Comparison of ENCODE assay signal across 9 mouse cellular contexts in the genomic region with DNA sequence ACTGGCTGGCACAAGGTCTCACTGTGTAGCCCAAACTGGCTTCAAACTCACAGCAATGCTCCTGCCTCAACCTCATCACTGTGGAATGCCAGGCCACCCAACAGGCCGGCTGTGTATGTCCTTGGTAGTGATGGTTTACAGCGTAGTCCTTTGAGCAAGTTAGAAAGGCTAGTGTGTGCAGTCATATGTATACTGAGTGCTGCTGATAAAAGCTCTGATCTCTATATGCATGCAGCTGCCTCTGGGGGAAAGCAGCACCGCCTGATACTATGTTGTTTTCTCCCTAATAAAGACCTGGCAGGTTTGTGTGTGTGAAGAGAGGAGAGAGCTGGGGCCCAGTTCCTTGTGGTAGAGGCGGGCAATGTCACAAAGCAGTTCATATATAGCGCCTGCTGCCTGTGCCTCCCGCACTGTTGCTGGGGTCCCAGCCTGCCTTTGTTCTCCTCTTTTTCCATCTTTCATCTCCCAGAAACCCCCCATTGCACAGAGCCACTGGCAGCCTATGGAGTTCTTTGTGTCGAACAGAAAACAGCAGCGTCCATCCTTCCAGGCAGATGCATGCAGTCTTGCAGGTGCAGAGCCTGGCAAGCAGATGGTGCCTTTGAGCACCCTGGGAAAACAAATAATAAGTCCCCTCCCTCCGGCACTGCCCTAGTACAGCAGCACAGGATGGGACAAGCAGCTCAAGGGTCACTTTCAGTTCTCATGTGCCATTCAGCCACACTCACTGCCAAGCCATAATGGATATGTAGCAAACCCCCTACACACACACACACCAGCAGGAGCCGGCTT.
DNase-seq lines count a peak whose midpoint lies in the region; ATAC-seq and TF ChIP-seq lines count a peak whose summit lies in the region.
"Had no signal": no experiment of that assay in that cellular context is flagged by ENCODE, and none has a peak within 500 bp of the region (broad histone marks: within the 10 kb centered on the region; RNA-seq: fewer than 3 reads in every experiment).

No protein-coding gene starts in this region.

- no peak overlapping the region for H3K27ac ChIP-seq in heart, postnatal 0 days (ENCODE audit: low read depth)
- H3K27ac ChIP-seq in embryonic facial prominence, embryonic 13.5 days: no peak overlapping the region
- no peak overlapping the region for H3K27ac ChIP-seq in kidney, embryonic 16.5 days (ENCODE audit: low read length)
- H3K27ac ChIP-seq in midbrain, embryonic 16.5 days (ENCODE audit: low read length): peak overlapping the region; percentile 74

- ATAC-seq in heart, postnatal 0 days (ENCODE audit: insufficient read depth, low read depth): no peak
- ATAC-seq in embryonic facial prominence, embryonic 13.5 days (ENCODE audit: insufficient number of reproducible peaks, insufficient read depth, low FRiP score, low TSS enrichment, low read depth): peak; percentile 38; the same call in 1 of the 2 replicates
- ATAC-seq in kidney, embryonic 16.5 days (ENCODE audit: low FRiP score, low TSS enrichment): peak; percentile 66
- ATAC-seq in midbrain, embryonic 16.5 days: peak; percentile 82
- no peak for ATAC-seq in CD4-positive, CD25-positive, alpha-beta regulatory T cell, adult 4 months
- no peak for ATAC-seq in megakaryocyte-erythroid progenitor cell, adult 5-6 weeks (replicated peaks; ENCODE audit: low FRiP score, low TSS enrichment, poor library complexity, severe bottlenecking)

- peak; percentile 17; the same call in 1 of the 2 replicates for TF ChIP-seq CTCF in heart, postnatal 0 days (IDR thresholded peaks at IDR 0.05; ENCODE audit: low read depth)

- no peak overlapping the region for H3K4me3 ChIP-seq in heart, postnatal 0 days (ENCODE audit: low read depth, low read length)
- H3K4me3 ChIP-seq in embryonic facial prominence, embryonic 13.5 days: no peak overlapping the region
- no peak overlapping the region for H3K4me3 ChIP-seq in kidney, embryonic 16.5 days (ENCODE audit: low read length)
- no peak overlapping the region for H3K4me3 ChIP-seq in midbrain, embryonic 16.5 days (ENCODE audit: low read depth, low read length)
- H3K4me3 ChIP-seq: erythroblast, embryonic 14.5 days had no signal

- no peaks in the 10 kb centered on the region for H3K4me1 ChIP-seq in heart, postnatal 0 days (ENCODE audit: control insufficient read depth, insufficient read depth)
- peaks cover 23% of the 10 kb centered on the region for H3K4me1 ChIP-seq in embryonic facial prominence, embryonic 13.5 days
- H3K4me1 ChIP-seq in kidney, embryonic 16.5 days (ENCODE audit: insufficient read depth, low read length): peaks cover 29% of the 10 kb centered on the region
- H3K4me1 ChIP-seq in midbrain, embryonic 16.5 days (ENCODE audit: control insufficient read depth, insufficient read depth, low read length): peaks cover 10% of the 10 kb centered on the region; the same call in 1 of the 2 replicates

- no peaks in the 10 kb centered on the region for H3K27me3 ChIP-seq in heart, postnatal 0 days (ENCODE audit: control insufficient read depth, insufficient read depth, low read length)
- no peaks in the 10 kb centered on the region for H3K27me3 ChIP-seq in embryonic facial prominence, embryonic 13.5 days
- no peaks in the 10 kb centered on the region for H3K27me3 ChIP-seq in kidney, embryonic 16.5 days (ENCODE audit: insufficient read depth, low read length)
- no peaks in the 10 kb centered on the region for H3K27me3 ChIP-seq in midbrain, embryonic 16.5 days (ENCODE audit: control insufficient read depth, insufficient read depth, low read depth, low read length)

- H3K9ac ChIP-seq in heart, postnatal 0 days (replicated peaks; ENCODE audit: low read depth, low read length): no peak overlapping the region
- H3K9ac ChIP-seq in embryonic facial prominence, embryonic 13.5 days: no peak overlapping the region
- no peak overlapping the region for H3K9ac ChIP-seq in kidney, embryonic 16.5 days (replicated peaks; ENCODE audit: low read length)
- H3K9ac ChIP-seq in midbrain, embryonic 16.5 days (ENCODE audit: low read depth, low read length): peak overlapping the region; percentile 27; the same call in 1 of the 2 replicates

- no peak for DNase-seq in heart, postnatal 0 days (ENCODE audit: low spot score)
- DNase-seq in heart, postnatal 4 days: no peak
- no peak for DNase-seq in layer of hippocampus, postnatal 25 days (ENCODE audit: extremely low spot score in 1 of 2, low spot score in 1 of 2)

- no peaks in the 10 kb centered on the region for H3K36me3 ChIP-seq in heart, postnatal 0 days (replicated peaks; ENCODE audit: control insufficient read depth, insufficient read depth, low read length)
- no peaks in the 10 kb centered on the region for H3K36me3 ChIP-seq in embryonic facial prominence, embryonic 13.5 days
- H3K36me3 ChIP-seq in kidney, embryonic 16.5 days (ENCODE audit: insufficient read depth, low read length): no peaks in the 10 kb centered on the region
- H3K36me3 ChIP-seq in midbrain, embryonic 16.5 days (ENCODE audit: control insufficient read depth, insufficient read depth, low read length): no peaks in the 10 kb centered on the region

- no peak for TF ChIP-seq EP300 in heart, postnatal 0 days (IDR thresholded peaks at IDR 0.05; ENCODE audit: low read depth)

- no peaks in the 10 kb centered on the region for H3K9me3 ChIP-seq in heart, postnatal 0 days (replicated peaks; ENCODE audit: control insufficient read depth, low read length)
- H3K9me3 ChIP-seq in embryonic facial prominence, embryonic 13.5 days: no peaks in the 10 kb centered on the region
- H3K9me3 ChIP-seq in kidney, embryonic 16.5 days (ENCODE audit: low read length): no peaks in the 10 kb centered on the region
- H3K9me3 ChIP-seq in midbrain, embryonic 16.5 days (replicated peaks; ENCODE audit: control insufficient read depth, low read length, poor library complexity, severe bottlenecking): no peaks in the 10 kb centered on the region

- no peak overlapping the region for H3K4me2 ChIP-seq in heart, postnatal 0 days (ENCODE audit: low read depth, low read length)
- no peak overlapping the region for H3K4me2 ChIP-seq in embryonic facial prominence, embryonic 13.5 days
- no peak overlapping the region for H3K4me2 ChIP-seq in kidney, embryonic 16.5 days (replicated peaks; ENCODE audit: low read depth, low read length)
- no peak overlapping the region for H3K4me2 ChIP-seq in midbrain, embryonic 16.5 days (ENCODE audit: low read length)

- 60% methylated on average over 10 of the region's 10 CpGs for WGBS in heart, postnatal 0 days
- WGBS in embryonic facial prominence, embryonic 13.5 days: 54% methylated on average over 10 of the region's 10 CpGs
- 51% methylated on average over 10 of the region's 10 CpGs for WGBS in kidney, embryonic 16.5 days
- WGBS in midbrain, embryonic 16.5 days: 6% methylated on average over 10 of the region's 10 CpGs

Comparison
In these comparisons a context has a peak if more than half of its experiments do, and no peak if none do; other contexts are left out.
1. ATAC-seq: peak in embryonic facial prominence, embryonic 13.5 days (single experiment), kidney, embryonic 16.5 days (single experiment) and midbrain, embryonic 16.5 days (single experiment); none in heart, postnatal 0 days (single experiment), CD4-positive, CD25-positive, alpha-beta regulatory T cell, adult 4 months (single experiment) and megakaryocyte-erythroid progenitor cell, adult 5-6 weeks (single experiment).